Mouse (Mus musculus) gastrocnemius, adult 2 months (tissue): ENCODE data around the gene Ttc21a. TPM values are rescaled to one million over a fixed set of nuclear protein-coding genes. Genes with fewer than 3 reads are reported as not detected.

Experiments
- DNase-seq: peaks from one replicate; pipeline ENCODE4 v3.0.0; 2022
- H3K27ac ChIP-seq: fragments of 200-600 bp; 2 replicates; pipeline ENCODE4 v1.8.1; 2022; ENCODE audit warnings: mild to moderate bottlenecking
- H3K4me3 ChIP-seq: fragments of 200-600 bp; 2 replicates; pipeline ENCODE4 v1.8.1; 2022; ENCODE audit warnings: mild to moderate bottlenecking, moderate library complexity
- CTCF ChIP-seq: fragments of 200-600 bp; IDR thresholded peaks from 2 replicates; pipeline ENCODE4 v1.8.1; 2022; ENCODE audit warnings: antibody characterized with exemption, mild to moderate bottlenecking, moderate library complexity
- intact Hi-C: fragments of 180-260 bp; cut with DNase I; formaldehyde crosslinking; loops from one replicate; pipeline ENCODE4 v1.15.1; 2025
- total RNA-seq, 2 experiments: library from RNA; stranded (reverse); gene quantifications; 2 replicates each; pipeline ENCODE4 v1.2.3; 2021

Gene Ttc21a
- total RNA-seq, 2 experiments from 2014 or later = not detected

DNA sequence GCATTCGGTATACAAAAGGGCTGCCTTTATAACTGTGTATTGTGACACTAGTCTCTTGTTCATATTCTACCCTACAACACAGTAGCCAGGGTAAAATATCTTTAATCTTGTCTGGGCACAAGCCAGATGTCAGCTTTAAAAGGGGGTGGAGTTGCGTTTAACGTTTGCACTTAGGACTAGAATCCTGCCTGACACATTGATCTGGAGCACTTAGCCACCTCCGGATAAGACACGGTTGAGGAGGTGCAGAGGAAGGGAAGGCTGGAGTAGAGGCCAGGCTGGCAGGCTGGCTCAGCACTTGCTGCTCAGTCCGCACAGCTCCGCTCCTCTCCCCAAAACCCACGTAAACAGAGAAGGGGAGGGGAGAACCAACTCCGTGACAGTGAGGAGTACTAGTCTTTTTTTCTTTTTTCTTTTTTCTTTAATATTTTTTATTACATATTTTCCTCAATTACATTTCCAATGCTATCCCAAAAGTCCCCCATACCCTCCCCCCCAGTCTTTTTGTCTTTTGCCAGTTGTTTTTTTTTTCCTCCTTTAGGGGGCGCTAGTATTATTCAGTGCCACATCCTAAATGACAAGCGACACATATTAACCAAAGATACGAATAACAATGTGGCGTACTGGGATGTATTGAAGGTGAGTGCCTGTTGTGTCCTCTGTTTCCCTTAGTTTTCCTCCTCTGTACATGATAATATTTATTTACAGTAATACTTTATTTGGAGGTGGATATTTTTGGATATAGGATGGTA lies 24.1 kb upstream of the Ttc21a start:
- no peak overlapping the region for H3K27ac ChIP-seq
- intact Hi-C loops = no loop called here
- TF ChIP-seq CTCF = peak; percentile 49

DNA sequence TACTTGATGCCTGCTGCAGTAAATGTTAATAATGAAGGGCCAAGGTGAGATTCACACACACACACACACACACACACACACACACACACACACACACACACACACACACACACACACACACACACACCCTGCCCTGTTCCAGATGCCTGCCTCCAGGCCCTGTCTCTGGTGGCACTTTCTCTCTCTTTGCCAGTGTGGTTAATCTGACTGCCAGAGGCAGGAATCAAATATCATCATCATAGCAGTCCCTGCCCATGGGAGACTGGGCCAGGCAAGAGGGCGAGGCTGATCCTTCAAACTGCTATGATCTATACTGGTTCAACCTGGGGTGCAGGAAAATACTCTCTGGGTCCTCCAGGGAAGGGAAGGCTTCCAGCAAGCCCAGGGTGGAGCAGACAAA lies 17.5 kb upstream of the Ttc21a start:
- DNase-seq = peak; percentile 51
- peak overlapping the region; percentile 20; the same call in 1 of the 2 replicates for H3K27ac ChIP-seq
- no peak for TF ChIP-seq CTCF
- H3K4me3 ChIP-seq = no peak overlapping the region
- intact Hi-C loops = no loop called here

More for the DNA sequence above, 24.1 kb upstream of the Ttc21a start:
- no peak overlapping the region for H3K4me3 ChIP-seq
- DNase-seq = no peak

DNA sequence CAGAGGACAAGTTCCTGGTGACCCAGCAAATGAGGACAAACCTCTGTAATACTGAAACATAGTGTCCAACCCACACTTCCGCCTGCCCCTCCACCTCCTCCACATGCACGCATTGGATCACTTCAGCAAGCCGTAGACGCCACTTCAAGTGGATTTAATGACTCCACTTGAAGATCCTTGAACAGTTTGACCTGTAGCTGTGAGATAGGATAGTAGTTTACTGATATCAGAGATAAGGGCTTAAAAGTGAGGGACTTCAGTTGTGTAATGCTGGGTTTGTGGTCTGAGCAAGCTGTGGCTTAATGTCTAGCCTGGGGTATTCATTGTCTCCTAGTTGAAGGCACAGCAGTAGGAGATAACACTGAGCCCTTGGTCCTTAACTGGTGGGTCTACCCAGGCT lies 13.9 kb upstream of the Ttc21a start:
- H3K27ac ChIP-seq = no peak overlapping the region
- DNase-seq = no peak
- TF ChIP-seq CTCF = no peak
- intact Hi-C loops = no loop called here
- H3K4me3 ChIP-seq = no peak overlapping the region

GRCm38 (mm10) chr9:119925120-119925657 lies 12.2 kb upstream of the Ttc21a start:
- no peak for TF ChIP-seq CTCF
- Histone ChIP-seq H3K4me3 (no peak overlapping the region), H3K27ac (no peak overlapping the region)
- no peak for DNase-seq
- intact Hi-C loops = no loop called here

GRCm38 (mm10) chr9:119925729-119926128 lies 11.7 kb upstream of the Ttc21a start:
- intact Hi-C loops = no loop called here
- Histone ChIP-seq H3K27ac (no peak overlapping the region), H3K4me3 (no peak overlapping the region)
- no peak for DNase-seq
- no peak for TF ChIP-seq CTCF

- intact Hi-C loops = no loop called here
- TF ChIP-seq CTCF = no peak
- no peak for DNase-seq
- H3K4me3 ChIP-seq = no peak overlapping the region
- H3K27ac ChIP-seq = no peak overlapping the region
Measured at GRCm38 (mm10) chr9:119926497-119926896, 10.9 kb upstream of the Ttc21a start.

DNA sequence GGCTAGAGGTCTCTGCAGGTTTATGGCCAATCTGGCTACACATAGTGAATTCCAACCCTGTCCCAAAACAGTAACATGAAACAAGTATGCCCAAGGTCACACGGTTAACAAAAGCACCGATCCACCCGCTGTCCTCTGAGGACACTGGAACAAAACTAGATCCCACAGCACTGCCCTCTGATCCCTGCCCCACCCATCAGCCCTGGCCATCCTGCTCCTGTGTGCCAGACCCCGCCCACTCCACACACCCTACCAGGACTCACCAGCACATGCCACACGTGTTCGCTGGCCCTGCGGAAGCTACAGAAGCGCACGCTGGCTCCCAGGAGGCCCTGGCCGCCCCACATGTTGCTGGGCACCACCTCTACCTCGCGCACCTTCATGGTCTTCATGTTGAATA lies 5.0 kb upstream of the Ttc21a start:
- intact Hi-C loops = loop anchor here (10.0 kb wide), 1 partner anchor 142 kb away; no protein-coding TSS in a partner anchor
- Histone ChIP-seq H3K4me3 (no peak overlapping the region), H3K27ac (no peak overlapping the region)
- TF ChIP-seq CTCF = no peak
- no peak for DNase-seq

- Histone ChIP-seq H3K4me3 (no peak overlapping the region), H3K27ac (no peak overlapping the region)
- intact Hi-C loops = loop anchor here (10.0 kb wide), 1 partner anchor 141 kb away; no protein-coding TSS in a partner anchor
- no peak for DNase-seq
- no peak for TF ChIP-seq CTCF
Measured at GRCm38 (mm10) chr9:119933675-119934074, 3.7 kb upstream of the Ttc21a start.

DNA sequence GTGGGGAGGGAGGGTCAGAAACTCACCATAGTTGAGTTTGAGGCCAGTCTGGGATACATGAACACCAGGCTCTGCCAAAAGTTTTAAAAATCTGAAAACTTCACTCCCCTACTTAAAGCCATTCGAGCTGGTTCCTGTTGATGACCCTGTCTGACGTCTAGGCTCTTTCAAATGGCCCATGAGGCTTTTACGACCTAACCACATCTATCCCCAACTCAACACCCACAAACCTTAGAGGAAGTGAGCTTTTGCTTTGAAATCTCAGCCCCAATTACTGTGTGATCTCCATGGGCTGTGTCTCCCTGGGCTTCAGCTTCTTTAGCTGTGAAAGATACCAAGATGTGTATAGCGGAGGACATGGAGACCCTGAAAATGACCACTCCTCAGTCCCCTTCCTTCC lies 1.1 kb downstream of the Ttc21a start:
- intact Hi-C loops = loop anchor here (10.0 kb wide), 1 partner anchor 136 kb away; no protein-coding TSS in a partner anchor

GRCm38 (mm10) chr9:119939646-119940045 lies 2.2 kb downstream of the Ttc21a start:
- TF ChIP-seq CTCF = no peak
- Histone ChIP-seq H3K27ac (no peak overlapping the region), H3K4me3 (no peak overlapping the region)
- no peak for DNase-seq
- intact Hi-C loops = loop anchor here (10.0 kb wide), 1 partner anchor 135 kb away; no protein-coding TSS in a partner anchor

More for the DNA sequence above, 1.1 kb downstream of the Ttc21a start:
- Histone ChIP-seq H3K4me3 (no peak overlapping the region), H3K27ac (no peak overlapping the region)
- DNase-seq = no peak
- TF ChIP-seq CTCF = no peak

DNA sequence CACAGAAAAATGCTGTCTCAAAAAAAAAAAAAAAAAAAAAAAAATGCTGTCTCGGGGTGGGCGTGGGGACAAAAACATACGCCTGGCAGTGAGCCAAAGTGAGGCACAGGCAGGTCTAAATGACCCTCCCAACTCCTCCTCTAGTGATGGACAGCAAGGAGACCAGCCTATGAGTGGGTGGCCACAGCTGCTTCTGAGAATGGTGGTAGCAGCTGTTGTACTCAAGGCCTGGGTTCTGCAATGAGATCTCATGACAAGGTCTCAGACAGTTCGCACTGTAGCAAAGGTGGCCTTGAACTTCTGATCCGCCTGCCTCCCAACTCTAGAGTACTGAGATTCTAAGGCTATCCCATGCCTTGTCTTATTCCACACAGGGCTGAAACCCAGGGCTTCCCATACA lies 4.0 kb downstream of the Ttc21a start:
- no peak overlapping the region for H3K27ac ChIP-seq
- no peak for TF ChIP-seq CTCF
- no peak overlapping the region for H3K4me3 ChIP-seq
- intact Hi-C loops = no loop called here
- DNase-seq = no peak

- peak; percentile 30 for DNase-seq
- no peak overlapping the region for H3K27ac ChIP-seq
- intact Hi-C loops = no loop called here
- no peak for TF ChIP-seq CTCF
- no peak overlapping the region for H3K4me3 ChIP-seq
Measured at GRCm38 (mm10) chr9:119941861-119942260, 4.5 kb downstream of the Ttc21a start.

GRCm38 (mm10) chr9:119943326-119943725 lies 5.9 kb downstream of the Ttc21a start:
- no peak for DNase-seq
- Histone ChIP-seq H3K27ac (no peak overlapping the region), H3K4me3 (no peak overlapping the region)
- no peak for TF ChIP-seq CTCF
- intact Hi-C loops = no loop called here
